Mouse (Mus musculus): Measurements from ENCODE around the gene Gnpat. TPM values are rescaled to one million over a fixed set of nuclear protein-coding genes. Genes with fewer than 3 reads are reported as not detected.

Gnpat gene
- polyA plus RNA-seq, 1 experiment from 2014 or later = 41.4 TPM

- Histone ChIP-seq H3K9me3 (ENCODE audit: control insufficient read depth, low read length) (no peaks in the 10 kb centered on the region), H3K27me3 (ENCODE audit: control insufficient read depth, insufficient read depth, low read length) (no peaks in the 10 kb centered on the region), H3K27ac (replicated peaks) (no peak overlapping the region), H3K36me3 (ENCODE audit: control insufficient read depth, insufficient read depth, low read length) (peaks cover 35% of the 10 kb centered on the region), H3K4me1 (replicated peaks; ENCODE audit: control insufficient read depth, insufficient read depth) (no peaks in the 10 kb centered on the region), H3K9ac (ENCODE audit: low read length) (no peak overlapping the region), H3K4me3 (ENCODE audit: low read depth, low read length) (no peak overlapping the region), H3K4me2 (replicated peaks; ENCODE audit: low read depth) (no peak overlapping the region)
- DNase-seq (ENCODE audit: low spot score) (no peak), ATAC-seq (ENCODE audit: low FRiP score, low TSS enrichment) (no peak)
- WGBS = 81% methylated on average over 5 of the region's 5 CpGs
- TF ChIP-seq CTCF (IDR thresholded peaks at IDR 0.05; ENCODE audit: low read depth) (no peak), EP300 (optimal IDR thresholded peaks at IDR 0.05) (no peak)
Observed at GRCm38 (mm10) chr8:124878141-124878540, 15.3 kb downstream of the Gnpat start.

GRCm38 (mm10) chr8:124878946-124879526, 16.2 kb downstream of the Gnpat start:
- H3K4me2 ChIP-seq (replicated peaks; ENCODE audit: low read depth) = no peak overlapping the region
- H3K4me1 ChIP-seq (replicated peaks; ENCODE audit: control insufficient read depth, insufficient read depth) = no peaks in the 10 kb centered on the region
- WGBS = 60% methylated on average over 10 of the region's 10 CpGs
- TF ChIP-seq CTCF (IDR thresholded peaks at IDR 0.05; ENCODE audit: low read depth) (no peak), EP300 (optimal IDR thresholded peaks at IDR 0.05) (no peak)
- H3K27ac ChIP-seq (replicated peaks) = no peak overlapping the region
- H3K36me3 ChIP-seq (ENCODE audit: control insufficient read depth, insufficient read depth, low read length) = peaks cover 41% of the 10 kb centered on the region
- no peak overlapping the region for H3K4me3 ChIP-seq (ENCODE audit: low read depth, low read length)
- ATAC-seq (ENCODE audit: low FRiP score, low TSS enrichment) (no peak), DNase-seq (ENCODE audit: low spot score) (no peak)
- no peaks in the 10 kb centered on the region for H3K9me3 ChIP-seq (ENCODE audit: control insufficient read depth, low read length)
- H3K27me3 ChIP-seq (ENCODE audit: control insufficient read depth, insufficient read depth, low read length) = no peaks in the 10 kb centered on the region
- H3K9ac ChIP-seq (ENCODE audit: low read length) = no peak overlapping the region

GRCm38 (mm10) chr8:124888385-124888784, 25.6 kb downstream of the Gnpat start:
- Histone ChIP-seq H3K4me3 (ENCODE audit: low read depth, low read length) (no peak overlapping the region), H3K4me2 (replicated peaks; ENCODE audit: low read depth) (no peak overlapping the region), H3K27me3 (ENCODE audit: control insufficient read depth, insufficient read depth, low read length) (no peaks in the 10 kb centered on the region), H3K9me3 (ENCODE audit: control insufficient read depth, low read length) (no peaks in the 10 kb centered on the region), H3K36me3 (ENCODE audit: control insufficient read depth, insufficient read depth, low read length) (peaks cover 34% of the 10 kb centered on the region), H3K27ac (replicated peaks) (no peak overlapping the region), H3K9ac (ENCODE audit: low read length) (no peak overlapping the region), H3K4me1 (replicated peaks; ENCODE audit: control insufficient read depth, insufficient read depth) (no peaks in the 10 kb centered on the region)
- TF ChIP-seq CTCF (IDR thresholded peaks at IDR 0.05; ENCODE audit: low read depth) (peak; percentile 34), EP300 (optimal IDR thresholded peaks at IDR 0.05) (no peak)
- ATAC-seq (ENCODE audit: low FRiP score, low TSS enrichment) = no peak
- 96% methylated on average over 5 of the region's 5 CpGs for WGBS
- DNase-seq (ENCODE audit: low spot score) = no peak

- H3K9me3 ChIP-seq (ENCODE audit: control insufficient read depth, low read length) = no peaks in the 10 kb centered on the region
- no peak overlapping the region for H3K9ac ChIP-seq (ENCODE audit: low read length)
- no peaks in the 10 kb centered on the region for H3K27me3 ChIP-seq (ENCODE audit: control insufficient read depth, insufficient read depth, low read length)
- ATAC-seq (ENCODE audit: low FRiP score, low TSS enrichment) = no peak
- H3K4me3 ChIP-seq (ENCODE audit: low read depth, low read length) = no peak overlapping the region
- no peak for DNase-seq (ENCODE audit: low spot score)
- no peak overlapping the region for H3K4me2 ChIP-seq (replicated peaks; ENCODE audit: low read depth)
- 59% methylated on average over 3 of the region's 3 CpGs for WGBS
- H3K27ac ChIP-seq (replicated peaks) = no peak overlapping the region
- peaks cover 14% of the 10 kb centered on the region for H3K36me3 ChIP-seq (ENCODE audit: control insufficient read depth, insufficient read depth, low read length)
- TF ChIP-seq CTCF (IDR thresholded peaks at IDR 0.05; ENCODE audit: low read depth) = no peak
- no peak for TF ChIP-seq EP300 (optimal IDR thresholded peaks at IDR 0.05)
- H3K4me1 ChIP-seq (replicated peaks; ENCODE audit: control insufficient read depth, insufficient read depth) = peaks cover 7% of the 10 kb centered on the region; the same call in 1 of the 2 replicates
Observed at GRCm38 (mm10) chr8:124892596-124892995, 29.8 kb downstream of the Gnpat start.

- peaks cover 14% of the 10 kb centered on the region; the same call in 1 of the 2 replicates for H3K4me1 ChIP-seq (replicated peaks; ENCODE audit: control insufficient read depth, insufficient read depth)
- DNase-seq (ENCODE audit: low spot score) (peak; percentile 38), ATAC-seq (ENCODE audit: low FRiP score, low TSS enrichment) (peak; percentile 59)
- TF ChIP-seq CTCF (IDR thresholded peaks at IDR 0.05; ENCODE audit: low read depth) (0 out of 2 replicates have a peak, but pooled peaks have one; percentile 1), EP300 (optimal IDR thresholded peaks at IDR 0.05) (no peak)
- H3K4me3 ChIP-seq (ENCODE audit: low read depth, low read length) = peak overlapping the region; percentile 86
- peak overlapping the region; percentile 87; the same call in 1 of the 2 replicates for H3K9ac ChIP-seq (ENCODE audit: low read length)
- no peaks in the 10 kb centered on the region for H3K9me3 ChIP-seq (ENCODE audit: control insufficient read depth, low read length)
- WGBS = 54% methylated on average over 26 of the region's 26 CpGs
- H3K27me3 ChIP-seq (ENCODE audit: control insufficient read depth, insufficient read depth, low read length) = no peaks in the 10 kb centered on the region
- peak overlapping the region; percentile 98 for H3K4me2 ChIP-seq (replicated peaks; ENCODE audit: low read depth)
- peak overlapping the region; percentile 90 for H3K27ac ChIP-seq (replicated peaks)
- peaks cover 10% of the 10 kb centered on the region for H3K36me3 ChIP-seq (ENCODE audit: control insufficient read depth, insufficient read depth, low read length)
Observed at GRCm38 (mm10) chr8:124896010-124896631, 33.3 kb downstream of the Gnpat start.
